Mouse (Mus musculus): ENCODE measurements at regions not wholly inside any gene's neighbourhood (a gene's known extent, or its start where the extent isn't known, plus 50 kb on each side); places are given as distances from the start of the nearest gene placed in this dataset.
A peak's percentile ranks its signal among the peaks of the same experiment; 100 is the strongest.

- ATAC-seq = no peak
Observed at GRCm38 (mm10) chr10:54601993-54602392, 525.6 kb upstream of the Man1a start.

- peak; percentile 72 for ATAC-seq
Observed at GRCm38 (mm10) chr10:54595072-54595471, 518.7 kb upstream of the Man1a start.

GRCm38 (mm10) chr10:54558636-54559035 lies 482.2 kb upstream of the Man1a start:
- no peak for ATAC-seq

GRCm38 (mm10) chr10:54551734-54552397 lies 475.5 kb upstream of the Man1a start:
- ATAC-seq = no peak

GRCm38 (mm10) chr10:54550665-54551064 lies 474.3 kb upstream of the Man1a start:
- no peak for ATAC-seq

GRCm38 (mm10) chr10:54548977-54549376 lies 472.6 kb upstream of the Man1a start:
- no peak for ATAC-seq

GRCm38 (mm10) chr10:54548526-54548925 lies 472.1 kb upstream of the Man1a start:
- no peak for ATAC-seq

- ATAC-seq = no peak
Observed at GRCm38 (mm10) chr10:54532581-54532980, 456.2 kb upstream of the Man1a start.

- no peak for ATAC-seq
Observed at GRCm38 (mm10) chr10:54510776-54511175, 434.4 kb upstream of the Man1a start.

GRCm38 (mm10) chr10:54509766-54510165 lies 433.4 kb upstream of the Man1a start:
- no peak for ATAC-seq
